Mouse (Mus musculus) hindbrain, embryonic 10.5 days (tissue): ENCODE measurements around the gene Scgb1b11. TPM values are rescaled to one million over a fixed set of nuclear protein-coding genes. Genes with fewer than 3 reads are reported as not detected.
"Not testable (repeated sequence)": the region's sequence is repeated elsewhere in the genome, so short reads cannot be mapped to it uniquely, and the experiment has no call there.

Experiments used
- DNase-seq: peaks from one replicate; pipeline ENCODE4 v3.0.0-alpha.2; 2017; ENCODE audit warnings: low spot score
- H3K27ac ChIP-seq: fragments of 300-500 bp; sonication (generic); 2 replicates; pipeline ENCODE4 v1.5.1; 2016; ENCODE audit warnings: mild to moderate bottlenecking, moderate library complexity
- H3K27me3 ChIP-seq: fragments of 300-500 bp; sonication (generic); 2 replicates; pipeline ENCODE4 v1.6.1; 2016; ENCODE audit warnings: mild to moderate bottlenecking; ENCODE audit not compliant: poor library complexity, insufficient read depth, severe bottlenecking
- H3K36me3 ChIP-seq: fragments of 300-500 bp; sonication (generic); 2 replicates; pipeline ENCODE4 v1.6.1; 2016; ENCODE audit warnings: mild to moderate bottlenecking, moderate library complexity
- H3K4me1 ChIP-seq: fragments of 300-500 bp; sonication (generic); replicated peaks from 2 replicates; pipeline ENCODE4 v1.6.1; 2016; ENCODE audit warnings: mild to moderate bottlenecking
- H3K4me3 ChIP-seq: fragments of 300-500 bp; sonication (generic); 2 replicates; pipeline ENCODE4 v1.5.1; 2016; ENCODE audit warnings: mild to moderate bottlenecking, moderate library complexity
- H3K9me3 ChIP-seq: fragments of 300-500 bp; sonication (generic); 2 replicates; pipeline ENCODE4 v1.6.1; 2016; ENCODE audit warnings: mild to moderate bottlenecking, moderate library complexity
- WGBS: fragments of 180-500 bp; shearing (Covaris S2); methylation state at CpG from one replicate; pipeline ENCODE4 v1.1.7; 2016; 5-methylcytosine and 5-hydroxymethylcytosine counted together
- polyA plus RNA-seq: library from polyadenylated mRNA; unstranded; fragments of >200 nt; fragmentation: Nextera tagmentation; extraction: Ambion mirVana; gene quantifications from 2 replicates; pipeline ENCODE4 v1.2.1, GENCODE M21; 2016

Gene Scgb1b11
- not detected in 2 replicates for polyA plus RNA-seq

- H3K9me3 ChIP-seq, H3K27me3 ChIP-seq, H3K4me1 ChIP-seq, H3K4me3 ChIP-seq, H3K36me3 ChIP-seq, DNase-seq, H3K27ac ChIP-seq: not testable (repeated sequence)
- no CpG with 5 or more reads among the region's 2 CpGs for WGBS
These were observed at the start of gene Scgb1b11 for GRCm38 (mm10) chr7:32222540-32222939. Gene Scgb1b11 (plus strand): TSS chr7:32222840.

- H3K36me3 ChIP-seq, H3K27me3 ChIP-seq, H3K4me3 ChIP-seq, DNase-seq, H3K9me3 ChIP-seq, H3K4me1 ChIP-seq, H3K27ac ChIP-seq: not testable (repeated sequence)
- WGBS: 88% methylated on average over 2 of the region's 2 CpGs
These were observed 11.6 kb upstream of the Scgb1b11 start, which contains the start of gene Scgb2b11 for GRCm38 (mm10) chr7:32211045-32211444. Gene Scgb2b11 (minus strand): TSS chr7:32211145.

Other genes with a start within 250 kb of the Scgb1b11 start
- gene Scgb1b10, start 122.0 kb upstream of the Scgb1b11 start, polyA plus RNA-seq: not detected in 2 replicates
- gene Scgb2b11, start 11.7 kb upstream of the Scgb1b11 start, polyA plus RNA-seq: not detected in 2 replicates
- not detected in 2 replicates for gene Scgb2b12, start 104.4 kb downstream of the Scgb1b11 start, polyA plus RNA-seq
- gene Scgb1b12, start 111.3 kb downstream of the Scgb1b11 start, polyA plus RNA-seq: not detected in 2 replicates
- not detected in 2 replicates for gene Scgb1b29, start 218.7 kb downstream of the Scgb1b11 start, polyA plus RNA-seq